Mouse (Mus musculus) kidney, adult 2 months (tissue): ENCODE measurements at regions not wholly inside any gene's neighbourhood (a gene's known extent, or its start where the extent isn't known, plus 50 kb on each side); places are given as distances from the start of the nearest gene placed in this dataset.

Source experiments
- CTCF ChIP-seq: fragments of 200-500 bp; conservative IDR thresholded peaks from 2 replicates; pipeline ENCODE4 v1.5.1; 2011; ENCODE audit warnings: low read depth, mild to moderate bottlenecking, control low read depth, low read length, moderate library complexity, mixed read lengths; ENCODE audit not compliant: insufficient read depth, insufficient read length
- POLR2A ChIP-seq: fragments of 200-500 bp; IDR thresholded peaks from one replicate; pipeline ENCODE4 v1.6.1; 2011; ENCODE audit warnings: low read depth, low read length, control low read depth

DNA sequence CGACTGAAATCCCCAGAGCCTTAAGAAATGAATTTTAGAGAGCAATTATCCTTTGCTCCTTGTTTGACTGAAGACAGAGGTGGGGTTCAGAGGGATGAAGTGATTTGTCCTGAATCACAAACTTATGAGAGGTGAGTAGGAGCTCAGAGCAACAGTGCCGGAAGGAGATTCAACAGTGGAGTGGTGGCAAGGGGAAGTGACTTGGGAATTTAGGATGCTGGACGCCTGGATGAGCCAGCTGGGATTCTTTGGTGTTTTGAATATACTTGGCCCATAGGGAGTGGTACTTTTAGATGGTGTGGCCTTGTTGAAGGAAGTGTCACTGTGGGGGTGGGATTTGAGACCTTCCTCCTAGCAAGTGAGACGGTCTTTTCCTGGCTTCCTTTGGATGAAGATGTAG is 137.1 kb upstream of the Fbxo11 start:
- TF ChIP-seq CTCF (no peak), POLR2A (no peak)
